Mouse (Mus musculus): ENCODE data around the gene Cyp26b1.

Cyp26b1 gene

DNA sequence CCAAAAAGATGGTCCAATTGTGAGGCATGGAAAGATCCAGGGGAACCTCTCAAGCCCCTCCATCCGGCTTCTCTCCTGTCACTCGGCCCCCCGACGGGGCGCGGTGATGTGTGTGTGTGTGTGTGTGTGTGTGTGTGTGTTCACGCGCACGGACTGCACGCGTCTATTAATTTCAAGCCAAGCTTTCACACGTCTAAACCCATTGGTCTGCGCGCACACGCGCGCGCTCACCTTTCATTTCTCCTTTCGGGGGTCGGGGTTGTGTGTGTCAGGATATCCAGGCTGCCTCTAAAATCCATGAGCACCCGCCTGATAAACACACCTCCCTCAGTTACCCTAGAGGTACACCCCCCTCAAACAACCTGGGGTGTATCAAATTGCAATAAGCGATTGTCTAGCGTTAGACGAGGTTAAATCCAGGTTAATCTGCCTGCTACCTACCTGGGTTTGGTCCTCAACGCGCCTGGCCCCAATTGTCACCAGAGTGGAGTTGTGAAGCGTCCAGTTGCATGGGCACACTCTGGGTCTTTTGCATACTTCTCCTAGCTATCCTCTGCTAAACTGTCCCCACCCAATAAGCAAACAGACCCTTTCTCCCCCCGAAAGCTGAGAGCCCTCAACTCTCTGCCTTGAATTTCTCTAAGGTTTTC is 7.0 kb downstream of the Cyp26b1 start:
- DNase-seq: no peak

DNA sequence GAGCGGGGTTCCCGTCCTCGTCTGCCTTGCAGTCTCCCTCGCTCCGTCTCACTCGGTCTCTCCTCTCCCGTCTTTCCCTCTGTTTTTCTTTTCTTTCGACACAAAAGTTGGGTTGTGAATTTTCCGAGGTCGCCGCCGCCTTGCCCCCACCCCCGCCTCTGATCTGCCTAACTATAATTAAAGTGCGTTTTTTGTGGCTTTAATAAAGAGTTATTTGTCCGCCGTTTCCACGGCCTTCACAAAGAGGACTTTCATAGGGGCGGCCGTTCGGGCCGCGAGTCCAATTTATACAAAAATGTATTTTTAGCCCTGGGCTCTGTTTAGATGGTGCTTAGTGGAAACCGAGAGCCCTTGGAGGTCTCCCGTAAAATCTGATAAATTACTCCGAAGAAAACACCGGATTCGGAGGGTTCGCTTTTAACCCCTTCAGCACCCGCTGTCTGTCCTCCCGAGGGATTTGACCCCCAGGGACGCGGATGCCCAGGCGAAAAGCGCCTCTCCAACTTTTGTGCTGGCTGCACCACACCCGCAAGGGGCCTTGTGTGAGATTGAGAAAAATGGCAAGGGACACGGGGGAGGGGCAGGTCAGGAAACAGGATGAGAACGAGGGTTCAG is 7.9 kb downstream of the Cyp26b1 start:
- no peak for DNase-seq

DNA sequence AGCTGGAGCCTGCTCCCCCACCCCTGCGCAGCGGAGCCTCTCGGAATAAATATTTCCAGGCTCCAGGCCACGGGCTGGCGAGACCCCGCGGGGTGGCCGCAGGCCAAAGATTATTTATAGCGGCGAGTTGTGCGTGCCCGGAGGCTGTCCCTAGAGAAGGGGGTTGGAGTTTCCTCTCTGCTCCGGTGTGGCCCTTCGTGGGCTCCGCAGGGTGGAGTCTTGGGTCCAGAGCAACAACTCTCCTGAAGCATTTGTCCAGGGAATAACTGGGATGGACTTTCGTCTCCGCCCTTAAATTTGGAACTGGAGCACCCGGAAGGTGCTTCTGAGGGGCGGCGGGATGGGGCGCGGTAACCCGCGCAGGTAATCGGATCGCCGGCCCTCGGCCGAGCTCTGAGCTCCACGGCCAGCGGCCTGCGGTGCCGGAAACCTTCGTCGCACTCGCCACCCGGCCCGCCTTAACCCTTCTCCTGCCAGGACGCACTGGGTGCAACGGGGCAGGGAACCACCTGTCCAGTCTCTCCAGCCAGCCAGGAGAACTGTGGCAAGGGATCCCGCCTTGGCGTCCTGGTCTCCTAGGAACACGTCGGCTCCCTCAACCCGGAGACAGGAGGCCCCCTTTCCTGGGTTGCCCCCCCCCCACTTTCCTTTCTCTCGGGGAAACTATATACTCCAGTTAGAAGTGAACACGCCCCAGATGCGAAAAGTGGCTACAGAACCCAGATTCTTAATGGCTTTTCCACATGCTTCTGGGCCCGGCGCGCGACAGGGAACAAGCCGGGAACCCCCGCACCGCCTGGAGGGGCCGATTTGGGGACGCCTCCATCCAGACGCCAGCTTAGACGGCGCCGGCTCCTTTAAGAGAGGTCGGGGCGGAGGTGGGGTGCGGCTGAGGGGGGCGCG is 8.7 kb downstream of the Cyp26b1 start:
- DNase-seq: no peak

DNA sequence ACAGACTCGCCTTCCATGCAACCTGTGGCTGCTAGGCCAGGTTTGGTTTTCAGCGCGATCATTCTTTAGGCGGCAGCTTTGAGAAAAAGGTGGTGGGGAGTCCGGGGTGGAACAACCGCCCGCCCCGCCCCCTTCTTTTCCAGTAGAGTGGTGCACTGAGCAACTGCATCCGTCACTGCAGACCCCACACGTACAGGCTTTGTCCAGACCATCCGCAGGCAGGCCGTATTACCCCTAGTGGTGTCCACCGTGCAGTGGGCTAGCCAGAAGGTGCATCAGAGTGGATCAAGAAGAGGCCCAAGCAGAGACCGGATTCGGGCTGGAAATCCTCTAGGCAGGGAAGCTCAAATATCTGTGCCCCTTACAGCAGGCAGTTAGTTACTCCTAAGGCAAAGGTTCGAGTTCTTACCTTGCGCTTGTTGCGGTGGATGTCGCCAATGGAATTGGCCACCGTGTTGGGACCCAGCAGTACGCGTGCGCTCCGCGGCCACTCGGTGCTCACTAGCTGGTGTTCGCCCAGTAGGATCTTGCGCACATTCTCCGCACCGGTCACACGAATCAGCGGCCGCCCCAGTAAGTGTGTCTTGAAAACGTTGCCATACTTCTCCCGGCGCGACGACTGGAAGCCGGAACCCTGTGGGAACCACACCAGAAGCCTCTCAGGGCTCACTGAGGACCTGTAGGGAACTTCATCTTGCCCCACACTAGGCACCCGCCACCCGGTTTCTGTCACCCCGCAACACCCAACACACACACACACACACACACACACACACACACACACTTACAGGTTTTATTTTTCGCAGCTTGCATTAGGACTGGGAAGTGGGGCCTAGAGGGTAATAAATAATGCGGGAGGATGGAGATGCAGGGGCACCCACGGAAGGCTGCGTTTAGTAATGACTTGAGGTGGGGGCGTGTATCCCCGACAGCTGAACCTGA is 9.6 kb downstream of the Cyp26b1 start:
- DNase-seq: no peak

DNA sequence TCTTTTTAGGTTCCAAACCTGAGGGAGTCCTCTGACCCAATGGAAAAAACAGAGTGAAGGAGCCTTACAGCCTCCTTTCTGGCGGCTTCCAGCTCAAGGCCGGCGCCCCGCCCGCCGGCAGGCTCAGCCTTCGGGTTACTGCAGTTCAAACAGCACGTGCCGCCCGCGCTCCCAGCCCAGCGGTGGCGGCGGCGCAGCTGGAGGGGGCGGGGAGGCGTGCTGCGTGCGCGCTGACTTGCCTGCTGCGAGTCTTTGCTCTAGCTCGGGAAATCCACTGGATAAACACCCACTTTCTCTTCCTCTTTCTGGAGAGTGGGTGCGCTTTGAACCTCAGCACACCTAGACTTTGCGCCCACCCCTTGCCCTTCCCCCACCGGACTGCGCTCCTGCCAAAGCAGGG is 10.3 kb downstream of the Cyp26b1 start:
- no peak for DNase-seq

DNA sequence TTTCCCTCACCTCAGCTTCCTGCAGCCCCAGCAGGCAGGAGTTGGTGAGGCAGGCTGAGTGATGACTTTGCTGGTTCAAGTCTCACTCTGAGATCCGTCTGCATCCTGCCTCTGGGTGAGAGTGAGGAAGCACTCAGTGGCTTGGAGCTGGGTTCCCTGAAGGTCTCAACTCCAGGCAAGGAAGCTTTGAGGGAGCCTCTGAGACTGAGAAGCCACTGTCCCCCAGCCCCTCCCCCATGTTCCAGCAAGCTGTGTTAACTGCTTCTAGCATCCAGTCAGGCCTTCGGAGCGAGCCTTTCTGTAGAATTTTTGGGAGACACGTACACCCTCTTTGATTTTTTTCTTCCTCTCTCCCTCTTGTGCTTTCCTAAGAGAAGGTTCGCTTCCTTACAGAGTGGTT is 10.9 kb downstream of the Cyp26b1 start:
- no peak for DNase-seq

DNA sequence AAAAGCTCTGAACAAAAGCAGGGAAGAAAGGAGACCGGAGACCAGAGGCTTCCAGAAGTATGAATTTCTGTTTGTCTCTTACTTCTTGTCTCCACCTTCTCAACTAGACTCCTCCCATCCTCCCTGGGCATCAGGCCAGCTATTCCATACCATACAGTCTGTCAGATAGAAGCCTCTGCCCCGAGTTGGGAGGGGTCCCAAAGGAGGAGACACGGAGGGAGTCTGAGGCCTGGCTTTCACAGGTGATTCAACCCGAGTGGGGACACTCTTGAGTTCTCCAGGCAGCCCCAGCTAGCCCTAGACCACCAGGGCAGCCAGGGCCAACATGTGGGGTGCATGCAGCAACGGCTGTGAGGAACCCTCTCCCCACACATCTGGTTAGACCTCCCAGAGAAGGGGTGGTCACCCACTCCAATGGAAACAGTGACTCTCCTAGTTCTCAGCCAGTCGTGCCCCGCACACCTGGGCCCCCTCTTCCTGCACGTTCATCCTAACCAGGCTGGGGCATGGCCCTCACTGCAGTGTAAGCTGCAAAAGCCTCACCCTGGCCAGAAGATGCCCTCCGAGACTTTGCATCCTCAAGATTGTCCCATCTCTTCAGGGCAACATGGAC is 11.8 kb downstream of the Cyp26b1 start:
- no peak for DNase-seq

DNA sequence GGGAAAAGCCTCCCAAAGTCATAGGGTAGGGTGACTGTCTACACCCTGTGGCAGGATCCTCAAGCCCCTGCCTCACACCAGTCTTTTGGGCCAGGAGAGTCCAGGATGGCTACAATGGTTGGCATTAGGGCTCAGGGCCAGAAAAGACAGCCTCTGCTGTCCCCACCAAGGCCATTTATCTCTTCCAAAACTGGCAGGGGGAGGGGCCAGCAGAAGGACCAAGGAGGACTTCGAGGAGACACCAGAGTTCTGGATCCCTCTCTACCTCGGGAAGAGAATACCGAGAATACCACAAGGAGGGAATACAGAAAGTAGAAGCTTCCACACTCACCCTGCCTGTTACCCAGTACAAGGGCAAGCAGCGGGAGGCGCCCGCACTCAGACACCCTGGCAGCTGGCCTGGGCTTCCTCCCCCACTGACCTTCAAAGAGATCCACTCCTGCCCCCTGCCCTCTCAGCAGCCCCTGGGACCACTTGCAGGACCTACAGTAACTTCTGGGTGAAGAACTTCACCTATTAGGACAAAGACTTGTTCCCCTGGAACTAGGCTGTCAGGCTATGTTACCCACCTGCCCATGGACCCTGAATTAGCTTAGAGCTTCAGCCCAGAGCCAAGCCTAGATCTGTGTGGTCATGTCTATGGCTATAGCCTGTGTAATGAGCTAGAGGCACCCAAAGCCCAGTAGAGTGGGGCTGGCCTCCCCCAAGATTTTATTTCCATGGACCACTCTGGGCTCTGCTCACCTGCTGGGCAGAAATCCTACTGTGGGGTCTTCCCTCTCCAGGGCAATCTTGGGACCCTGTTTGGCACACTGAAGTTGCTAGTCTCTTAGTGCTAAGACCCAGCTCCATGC is 12.5 kb downstream of the Cyp26b1 start:
- DNase-seq: no peak

DNA sequence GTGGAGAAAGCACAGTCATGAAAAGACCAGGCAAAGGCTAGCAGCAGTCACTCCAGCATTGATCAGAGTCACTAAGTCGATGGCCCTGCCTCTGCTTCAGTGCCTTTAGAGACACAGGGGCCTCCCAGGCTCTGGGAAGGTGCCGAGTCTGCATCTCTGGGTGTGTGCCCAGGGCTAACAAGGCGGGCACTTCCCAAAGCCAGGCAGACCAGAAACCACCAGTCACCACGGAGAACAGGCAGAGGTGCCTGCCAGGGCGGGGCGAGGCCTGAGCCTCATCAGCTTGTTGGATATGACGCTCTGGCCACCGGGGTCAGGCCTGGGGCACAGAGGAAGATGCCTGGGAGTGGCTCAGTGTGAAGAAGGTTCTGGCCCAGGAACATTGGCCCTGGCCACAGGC is 14.2 kb downstream of the Cyp26b1 start:
- DNase-seq: no peak

DNA sequence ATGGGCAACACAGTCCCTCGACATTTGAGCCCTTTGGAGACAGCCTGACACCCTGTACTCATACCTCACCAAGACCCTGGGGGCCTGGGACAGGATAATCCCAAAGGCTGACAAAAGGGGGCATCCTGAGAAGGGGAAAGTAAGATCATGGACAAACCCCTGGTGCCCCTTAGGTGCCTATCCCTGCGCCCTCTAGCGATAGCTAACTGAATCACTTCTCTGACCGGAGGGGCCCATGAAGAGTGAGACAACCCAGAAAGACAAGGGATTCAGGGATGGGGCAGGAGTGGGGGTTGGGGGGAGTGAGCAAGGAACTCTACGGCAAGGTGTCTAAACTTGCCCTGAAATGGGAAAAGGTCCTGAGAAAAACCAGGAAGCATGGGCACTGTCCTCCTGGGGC is 14.8 kb downstream of the Cyp26b1 start:
- no peak for DNase-seq

DNA sequence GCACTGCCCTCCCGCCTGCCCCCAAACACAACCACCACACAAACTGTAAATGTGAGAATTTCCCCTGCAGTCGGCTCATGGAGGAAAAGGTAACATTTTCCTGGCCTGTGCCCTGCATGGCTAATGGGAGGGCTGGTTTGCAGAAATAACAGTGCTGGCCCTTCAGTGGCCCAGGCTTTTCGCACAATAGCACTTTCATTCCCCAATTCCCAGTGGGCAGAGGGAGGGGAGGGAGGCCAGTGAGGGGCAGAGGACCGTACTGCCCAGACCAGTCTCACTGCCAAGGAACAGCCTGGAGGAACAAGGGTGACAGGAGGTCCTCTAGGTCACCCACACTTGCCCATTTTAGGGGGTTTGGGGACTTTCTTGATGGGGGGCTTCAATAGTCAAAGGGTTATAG is 15.8 kb downstream of the Cyp26b1 start:
- no peak for DNase-seq

DNA sequence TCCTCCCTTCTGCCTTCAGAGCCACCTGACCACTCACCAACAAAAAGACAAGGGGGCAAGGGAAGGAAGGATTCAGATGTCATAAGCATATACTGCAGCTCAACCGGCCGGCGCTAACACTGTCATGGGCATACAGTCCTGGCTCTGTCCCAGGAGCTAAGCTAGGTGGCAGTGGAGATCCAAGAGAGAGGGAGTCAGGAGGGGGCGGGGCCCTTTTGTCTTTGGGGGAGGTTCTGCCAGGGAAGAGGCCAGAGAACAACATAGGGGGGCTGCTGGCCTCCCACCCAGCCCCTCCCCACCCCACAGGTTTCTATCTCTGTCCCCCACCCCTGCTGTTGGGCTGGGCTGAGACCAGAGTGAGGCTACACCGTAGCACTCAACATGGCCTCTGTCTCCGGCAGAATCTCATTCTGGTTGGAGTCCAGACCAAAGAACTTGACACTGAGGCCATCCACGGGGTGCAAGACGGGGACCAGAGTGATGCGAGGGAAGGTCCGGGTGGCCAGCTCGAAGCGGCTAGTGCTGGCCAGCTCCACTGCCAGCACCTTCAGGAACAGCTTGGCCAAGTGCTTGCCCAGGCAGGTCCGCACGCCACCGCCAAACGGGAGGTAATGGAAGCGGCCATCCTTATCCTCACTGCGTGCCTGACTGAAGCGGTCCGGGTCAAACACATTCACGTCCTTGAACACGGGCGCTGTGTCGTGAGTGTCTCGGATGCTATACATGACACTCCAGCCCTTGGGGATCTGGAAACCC is 19.6 kb downstream of the Cyp26b1 start:
- DNase-seq: no peak

DNA sequence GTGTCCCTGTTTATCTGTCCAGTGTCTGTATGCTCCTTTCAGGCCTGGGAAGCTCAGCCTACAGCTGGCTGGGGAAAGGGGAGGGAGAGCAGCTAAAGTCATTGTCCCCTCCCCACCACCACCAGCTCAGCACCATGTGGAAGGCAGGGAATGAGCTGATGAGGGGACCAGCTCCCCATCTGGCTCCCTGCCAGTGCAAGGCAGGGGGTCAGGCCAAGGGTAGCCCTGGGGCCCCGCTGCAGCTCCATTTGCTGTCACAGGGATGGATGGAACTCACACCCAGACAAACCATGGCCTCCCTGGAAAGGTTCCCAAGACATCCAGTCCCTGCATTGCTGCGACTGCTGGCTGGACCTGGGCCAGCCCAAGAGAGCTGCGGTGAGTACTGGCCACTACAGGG is 23.7 kb downstream of the Cyp26b1 start:
- DNase-seq: no peak

DNA sequence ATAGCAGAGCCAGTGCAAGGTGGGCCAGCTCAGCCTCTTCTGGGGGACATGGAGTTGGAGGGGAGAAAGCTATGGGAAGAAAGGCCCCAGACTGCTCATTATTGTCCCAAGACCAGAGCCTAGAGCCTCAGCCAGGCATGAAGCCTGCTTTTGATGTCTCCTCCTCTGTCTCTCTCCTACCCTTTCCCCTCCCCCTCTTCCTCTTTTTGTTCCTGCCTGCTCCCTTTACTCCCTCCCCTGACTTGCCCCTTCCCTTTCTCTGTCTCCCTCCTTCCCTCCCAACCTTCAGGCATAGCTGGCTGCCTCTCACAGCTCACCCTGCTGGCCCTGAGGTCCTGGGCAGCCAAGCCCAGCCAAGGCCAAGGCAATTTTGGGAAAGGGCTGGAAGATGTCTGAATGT is 24.1 kb downstream of the Cyp26b1 start:
- DNase-seq: no peak

DNA sequence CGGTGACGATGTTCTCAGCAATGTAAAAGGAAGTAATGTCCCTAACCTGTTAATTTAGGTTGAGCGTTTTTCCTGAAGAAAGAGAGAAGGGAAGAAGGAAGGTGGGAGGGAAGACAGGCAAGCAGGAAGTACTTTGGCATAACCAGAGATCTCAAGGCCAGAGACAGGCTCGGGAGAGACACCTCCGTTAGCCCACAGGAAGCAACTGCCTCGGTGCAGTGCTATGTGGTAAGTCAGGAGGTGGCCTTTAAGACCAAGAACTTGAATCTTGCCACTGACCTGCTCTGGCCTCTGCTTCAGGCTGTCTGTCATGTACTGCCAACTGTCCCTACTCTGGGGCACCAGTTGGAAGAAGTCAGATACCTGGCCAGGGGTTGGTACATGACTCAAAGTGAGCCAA is 24.8 kb downstream of the Cyp26b1 start:
- DNase-seq: no peak

DNA sequence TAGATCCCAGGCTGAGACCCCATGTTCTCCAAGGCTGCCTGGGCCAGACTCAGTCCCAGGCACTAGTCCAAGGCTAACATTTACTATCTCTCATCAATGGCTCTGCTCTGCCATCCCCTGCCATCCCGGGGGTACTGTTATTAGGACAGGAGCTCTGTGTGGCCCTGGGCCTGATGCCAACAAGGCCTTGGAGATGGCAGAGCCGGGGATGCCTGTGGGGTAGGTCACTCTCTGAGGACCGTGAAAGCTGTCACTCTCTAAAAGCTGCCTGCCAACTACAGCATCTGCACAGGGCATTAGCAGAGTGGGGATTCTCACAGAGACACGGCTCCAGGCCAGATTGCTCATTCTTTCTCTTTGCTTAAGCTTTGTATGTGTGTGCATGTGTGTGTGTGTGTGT is 26.0 kb downstream of the Cyp26b1 start:
- DNase-seq: no peak

DNA sequence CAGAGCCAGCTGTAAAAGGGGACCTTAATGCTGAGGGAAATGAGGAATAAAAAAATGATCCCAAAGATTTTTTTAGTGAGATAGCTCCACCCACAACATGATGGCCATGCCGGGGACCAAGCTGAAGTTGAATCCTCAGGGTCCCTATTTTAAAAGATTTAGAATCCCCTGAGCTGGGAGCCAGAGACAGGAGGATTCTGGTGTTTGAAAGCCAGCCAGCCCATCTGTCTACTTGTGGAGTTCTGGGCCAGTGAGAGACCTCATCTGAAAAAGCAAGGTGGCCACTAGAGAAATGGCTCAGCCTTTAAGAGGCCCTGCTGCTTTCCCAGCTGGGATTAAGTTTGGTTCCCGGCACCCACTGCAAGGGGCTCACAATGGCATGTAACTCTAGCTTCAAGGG is 26.9 kb downstream of the Cyp26b1 start:
- DNase-seq: no peak

DNA sequence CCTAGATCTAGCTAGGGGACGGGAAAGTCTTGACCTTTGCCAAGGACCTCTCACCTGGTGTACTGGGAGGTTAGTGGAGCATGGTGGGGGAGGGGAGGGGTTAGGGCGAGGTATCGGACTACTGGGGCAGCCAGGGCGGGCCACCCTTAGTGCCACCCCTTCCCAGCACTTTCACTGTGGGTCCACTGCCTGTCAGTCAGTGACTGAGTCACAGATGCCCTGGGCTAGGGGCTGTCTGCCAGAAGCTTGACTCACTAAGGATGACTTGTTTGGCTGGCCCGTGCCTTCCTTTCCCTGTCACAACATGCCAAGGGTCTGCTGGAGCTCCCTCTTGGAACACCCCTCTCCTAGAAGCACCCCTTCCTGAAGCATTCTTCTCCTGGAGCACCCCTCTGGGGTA is 28.5 kb downstream of the Cyp26b1 start:
- no peak for DNase-seq

DNA sequence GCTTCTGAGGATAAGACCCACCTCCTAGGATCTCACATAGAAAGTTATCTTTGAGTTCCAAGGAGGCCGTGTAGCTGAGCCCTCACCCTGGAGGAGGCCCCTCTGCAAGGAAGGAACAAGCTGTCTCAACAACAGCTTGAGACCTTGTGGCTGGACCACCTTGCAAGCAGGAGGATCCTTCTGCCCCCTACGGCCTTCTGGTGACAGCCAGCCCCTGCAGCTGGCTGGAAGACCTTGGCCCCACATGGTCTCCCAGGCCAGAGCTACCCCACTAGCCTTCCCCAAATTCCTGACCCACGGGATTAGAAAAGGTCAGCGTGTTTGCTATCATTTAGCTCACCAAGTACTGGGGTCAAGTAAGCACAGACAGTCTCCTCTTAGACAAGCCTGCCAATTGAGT is 30.8 kb downstream of the Cyp26b1 start:
- no peak for DNase-seq

DNA sequence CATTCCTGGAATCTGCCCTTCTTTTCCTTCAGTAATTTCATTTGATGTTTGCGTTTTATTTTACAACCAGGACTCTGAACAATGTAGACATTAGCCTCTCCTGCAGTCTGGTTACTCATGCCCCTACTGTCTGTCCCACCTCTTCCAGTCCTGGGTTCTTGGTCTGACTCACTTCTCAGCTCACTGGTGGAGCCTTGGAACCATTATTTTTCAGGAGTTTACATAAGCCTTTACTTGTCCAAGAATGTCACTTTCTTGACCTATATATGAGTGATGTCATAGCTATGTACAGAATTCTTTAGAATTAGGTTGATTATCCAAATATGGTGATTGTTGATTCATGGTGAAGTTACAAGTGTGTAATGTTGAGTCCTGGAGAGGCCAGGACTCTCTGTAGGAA is 32.5 kb downstream of the Cyp26b1 start:
- no peak for DNase-seq

Measured in cerebellum, adult 11-12 months (tissue).